Mouse (Mus musculus): ENCODE results near the gene Hmox2.

Hmox2 gene

DNA sequence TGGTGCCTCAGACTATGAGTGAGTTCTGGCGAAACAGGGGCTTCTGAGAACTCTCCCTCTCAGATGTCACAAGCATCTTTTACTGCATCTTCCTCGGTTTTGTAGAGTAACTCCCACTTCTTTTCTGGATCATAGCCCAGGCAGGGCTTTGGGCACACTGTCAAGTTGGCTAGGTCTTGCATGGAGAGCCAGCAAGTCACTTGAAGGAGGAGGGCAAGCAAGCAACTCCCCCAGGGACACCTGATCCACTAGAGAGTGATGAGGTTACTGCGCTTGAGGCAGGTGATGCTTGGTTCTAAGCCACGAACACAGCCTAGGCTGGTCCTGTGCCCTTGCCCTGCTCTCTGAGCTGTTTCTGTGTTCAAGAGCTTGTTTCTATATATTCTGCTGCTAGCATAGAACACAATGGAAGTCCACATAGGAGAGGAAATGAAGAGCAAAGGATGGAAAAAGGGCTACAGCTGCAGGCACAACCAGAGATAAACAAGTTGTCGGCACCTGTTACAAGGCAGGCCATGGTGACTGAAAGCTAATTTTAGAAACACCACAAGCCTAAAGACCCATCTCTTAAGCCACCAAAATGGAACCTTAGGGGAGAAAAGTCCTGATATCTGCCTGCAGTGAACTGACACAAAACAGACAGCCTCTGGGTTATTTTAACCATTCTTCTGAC is 55.5 kb downstream of the Hmox2 start:
- peak in 1 of 2 experiments; percentile 44 for DNase-seq (ENCODE audit: low spot score in 2 of 2)

- DNase-seq (ENCODE audit: low spot score in 2 of 2) = no peak
Measured at GRCm38 (mm10) chr16:4782515-4782914, 56.4 kb downstream of the Hmox2 start.

DNA sequence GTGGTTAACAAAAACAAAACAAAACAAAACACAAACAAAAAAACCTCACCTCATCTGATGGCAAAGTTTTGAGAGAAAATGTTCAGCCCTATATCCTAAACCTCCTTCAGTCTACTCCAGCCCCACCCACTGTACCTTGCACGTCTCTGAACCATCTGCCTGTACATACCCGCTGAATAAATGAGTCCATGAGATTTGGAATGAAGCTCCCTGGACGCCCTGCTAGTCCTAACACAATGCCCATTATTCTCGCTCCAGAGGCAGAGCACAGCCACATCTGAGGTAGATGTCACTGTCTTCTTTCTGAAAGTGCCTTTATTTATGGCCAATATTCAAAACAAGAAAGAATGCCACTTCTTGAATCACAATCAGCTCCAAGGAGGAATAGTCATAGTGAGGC is 59.5 kb downstream of the Hmox2 start:
- no peak for DNase-seq (ENCODE audit: low spot score in 2 of 2)

DNA sequence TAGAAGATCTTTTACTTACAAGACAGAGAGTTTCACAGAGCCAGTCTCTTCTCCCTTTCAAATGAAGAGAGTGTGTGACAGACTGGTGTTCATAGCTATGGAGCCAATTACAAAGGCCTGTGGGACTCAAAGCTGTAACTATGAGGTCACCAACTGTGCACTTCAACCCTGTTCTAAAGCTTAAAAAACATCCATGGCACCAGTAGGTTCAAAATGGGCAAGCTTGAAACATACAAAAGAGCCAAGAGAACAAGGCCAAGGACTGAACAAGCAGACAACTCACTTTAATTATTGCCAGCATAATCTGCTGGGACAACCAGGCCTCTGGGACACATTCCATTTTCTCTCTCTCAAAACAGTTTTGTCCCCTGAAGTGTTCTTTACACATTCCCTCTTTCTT is 62.0 kb downstream of the Hmox2 start:
- no peak for DNase-seq (ENCODE audit: low spot score in 2 of 2)

GRCm38 (mm10) chr16:4789311-4789768 is 63.2 kb downstream of the Hmox2 start:
- DNase-seq (ENCODE audit: low spot score in 2 of 2) = no peak

- peak; percentile 90 to 98 for DNase-seq (ENCODE audit: low spot score in 2 of 2)
Measured at GRCm38 (mm10) chr16:4789810-4790559, 63.8 kb downstream of the Hmox2 start, which contains the start of gene Cdip1. TSS of gene Cdip1 (minus strand) at chr16:4790292.

GRCm38 (mm10) chr16:4791332-4791731 is 65.2 kb downstream of the Hmox2 start:
- DNase-seq (ENCODE audit: low spot score in 2 of 2) = no peak

DNA sequence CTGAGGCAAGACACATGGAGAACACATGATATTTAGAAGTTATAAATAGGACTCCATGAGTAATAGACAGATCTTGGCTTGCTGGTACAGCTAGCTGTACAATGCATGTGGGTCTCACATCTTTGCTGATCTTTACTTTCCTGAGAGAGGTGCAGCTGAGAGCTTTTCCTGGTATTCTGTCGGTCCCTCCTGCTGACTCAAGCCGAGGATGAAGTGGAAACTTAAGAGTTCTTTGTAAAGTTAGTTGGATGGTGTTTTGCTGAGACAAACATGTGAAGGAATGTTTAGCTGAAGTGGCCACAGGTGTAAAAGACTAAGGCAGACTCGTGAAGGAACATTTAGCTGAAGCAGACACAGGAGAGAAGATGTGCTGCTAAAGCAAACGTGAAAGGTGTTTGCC is 70.5 kb downstream of the Hmox2 start:
- no peak for DNase-seq (ENCODE audit: low spot score in 2 of 2)
